Mouse (Mus musculus) CH12.LX (cell line): ENCODE measurements around the gene Exph5. TPM values are rescaled to one million over a fixed set of nuclear protein-coding genes. Genes with fewer than 3 reads are reported as not detected.
A peak's percentile ranks its signal among the peaks of the same experiment; 100 is the strongest.

Source experiments
- DNase-seq: peaks from one replicate; pipeline ENCODE4 v3.0.0-alpha.2; 2013; ENCODE audit errors: extremely low read depth
- H3K27ac ChIP-seq: 2 replicates; pipeline ENCODE4 v1.5.1; 2012; ENCODE audit warnings: low read depth, mild to moderate bottlenecking, control low read depth, moderate library complexity; ENCODE audit not compliant: insufficient read depth
- H3K27me3 ChIP-seq: replicated peaks from 2 replicates; pipeline ENCODE3; 2012; ENCODE audit warnings: inconsistent platforms
- H3K36me3 ChIP-seq, 2 experiments: replicated peaks in 1 of 2; 2 replicates each; pipeline versions ENCODE3 to v1.6.1; 2012; ENCODE audit warnings: inconsistent platforms in 1 of 2, low read length in 1 of 2, mild to moderate bottlenecking in 1 of 2, mixed read lengths in 1 of 2, moderate library complexity in 1 of 2; ENCODE audit not compliant: control insufficient read depth in 1 of 2, insufficient read depth in 1 of 2
- H3K4me1 ChIP-seq, 2 experiments: 2 replicates each; pipeline ENCODE4 v1.6.1; 2012; ENCODE audit warnings: inconsistent platforms in 1 of 2, moderate library complexity in 1 of 2; ENCODE audit not compliant: insufficient read depth in 2 of 2, control insufficient read depth in 1 of 2
- H3K4me2 ChIP-seq: 2 replicates; pipeline ENCODE4 v1.6.1; 2012; ENCODE audit warnings: low read depth, mild to moderate bottlenecking, control low read depth; ENCODE audit not compliant: poor library complexity, insufficient read depth, severe bottlenecking
- H3K4me3 ChIP-seq, 3 experiments: fragments of 150-350 bp in 1 of 3; sonication (generic) in 1 of 3; replicated peaks in 1 of 3; 2 replicates each; pipeline versions ENCODE3 to v1.5.1; 2011 to 2012; ENCODE audit warnings: low read depth in 2 of 3, low read length in 2 of 3, mild to moderate bottlenecking in 2 of 3, moderate library complexity in 2 of 3, control low read depth in 1 of 3, improper control_type of control experiment in 1 of 3, inconsistent platforms in 1 of 3, mixed read lengths in 1 of 3; ENCODE audit not compliant: poor library complexity in 1 of 3
- H3K79me2 ChIP-seq: replicated peaks from 2 replicates; pipeline ENCODE4 v1.6.1; 2012; ENCODE audit warnings: mild to moderate bottlenecking, moderate library complexity; ENCODE audit not compliant: control insufficient read depth, poor library complexity, insufficient read depth, severe bottlenecking; ENCODE audit errors: extremely low read depth
- H3K9ac ChIP-seq: 2 replicates; pipeline ENCODE4 v1.6.1; 2012; ENCODE audit warnings: low read depth, mild to moderate bottlenecking, control low read depth, moderate library complexity; ENCODE audit not compliant: insufficient read depth
- H3K9me3 ChIP-seq: replicated peaks from 2 replicates; pipeline ENCODE3; 2012; ENCODE audit warnings: low read length, inconsistent platforms, mixed read lengths
- BHLHE40 ChIP-seq: IDR thresholded peaks from 2 replicates; pipeline ENCODE4 v1.6.1; 2011; ENCODE audit warnings: mild to moderate bottlenecking, low read depth, low read length, improper control_type of control experiment
- CTCF ChIP-seq, 2 experiments: IDR thresholded peaks in 1 of 2; conservative IDR thresholded peaks in 1 of 2; 2 replicates each; pipeline ENCODE4 v1.5.1; 2011 to 2012; ENCODE audit warnings: low read depth in 2 of 2, low read length in 2 of 2, improper control_type of control experiment in 1 of 2, inconsistent platforms in 1 of 2, mild to moderate bottlenecking in 1 of 2, moderate library complexity in 1 of 2
- E2F4 ChIP-seq: IDR thresholded peaks from 2 replicates; pipeline ENCODE4 v1.6.1; 2011; ENCODE audit warnings: low read depth, low read length, improper control_type of control experiment; ENCODE audit not compliant: insufficient replicate concordance
- ELF1 ChIP-seq: IDR thresholded peaks from 2 replicates; pipeline ENCODE4 v1.6.1; 2014; ENCODE audit warnings: low read depth, mild to moderate bottlenecking, inconsistent platforms, low read length, improper control_type of control experiment
- GABPA ChIP-seq: IDR thresholded peaks from 2 replicates; pipeline ENCODE4 v1.6.1; 2012; ENCODE audit warnings: low read depth, low read length, improper control_type of control experiment, inconsistent platforms; ENCODE audit not compliant: insufficient replicate concordance
- HCFC1 ChIP-seq: IDR thresholded peaks from 2 replicates; pipeline ENCODE4 v1.6.1; 2012; ENCODE audit warnings: low read depth, mild to moderate bottlenecking, inconsistent platforms, low read length, improper control_type of control experiment
- JUN ChIP-seq: IDR thresholded peaks from 2 replicates; pipeline ENCODE4 v1.6.1; 2011; ENCODE audit warnings: low read depth, mild to moderate bottlenecking, low read length, improper control_type of control experiment, moderate library complexity; ENCODE audit not compliant: insufficient read depth
- MAFK ChIP-seq: IDR thresholded peaks from 2 replicates; pipeline ENCODE4 v1.6.1; 2011; ENCODE audit warnings: low read length, improper control_type of control experiment; ENCODE audit not compliant: insufficient replicate concordance
- MAX ChIP-seq: IDR thresholded peaks from 2 replicates; pipeline ENCODE4 v1.6.1; 2011; ENCODE audit warnings: low read length, improper control_type of control experiment
- MEF2A ChIP-seq: IDR thresholded peaks from 2 replicates; pipeline ENCODE4 v1.6.1; 2014; ENCODE audit warnings: low read depth, mild to moderate bottlenecking, inconsistent platforms, low read length, improper control_type of control experiment, borderline replicate concordance
- MYC ChIP-seq: IDR thresholded peaks from 2 replicates; pipeline ENCODE4 v1.6.1; 2011; ENCODE audit warnings: low read depth, mild to moderate bottlenecking, improper control_type of control experiment, low read length
- NRF1 ChIP-seq: IDR thresholded peaks from 2 replicates; pipeline ENCODE4 v1.6.1; 2014; ENCODE audit warnings: low read depth, mild to moderate bottlenecking, inconsistent platforms, low read length, improper control_type of control experiment, moderate library complexity
- RCOR1 ChIP-seq: conservative IDR thresholded peaks from 2 replicates; pipeline ENCODE4 v1.6.1; 2012; ENCODE audit warnings: low read depth, mild to moderate bottlenecking, inconsistent platforms, low read length, improper control_type of control experiment
- SIN3A ChIP-seq: IDR thresholded peaks from 2 replicates; pipeline ENCODE4 v1.6.1; 2012; ENCODE audit warnings: low read length, improper control_type of control experiment, inconsistent platforms
- SMC3 ChIP-seq: IDR thresholded peaks from 2 replicates; pipeline ENCODE4 v1.6.1; 2011; ENCODE audit warnings: low read depth, low read length, improper control_type of control experiment
- USF1 ChIP-seq: IDR thresholded peaks from 2 replicates; pipeline ENCODE4 v1.6.1; 2014; ENCODE audit warnings: low read depth, mild to moderate bottlenecking, inconsistent platforms, low read length, improper control_type of control experiment
- USF2 ChIP-seq: conservative IDR thresholded peaks from 2 replicates; pipeline ENCODE4 v1.6.1; 2011; ENCODE audit warnings: low read depth, low read length, improper control_type of control experiment
- dilution Hi-C: fragments of 300-500 bp; cut with MboI; formaldehyde crosslinking; loops from 2 replicates; pipeline ENCODE4 v1.14.3; 2020; ENCODE audit warnings: low sequenced_read_pairs; ENCODE audit not compliant: extremely low pct_unique_long_range_greater_than_20kb, extremely low pct_ligation_motif_present
- in situ Hi-C: fragments of 300-500 bp; cut with MboI; formaldehyde crosslinking; loops from 3 replicates; pipeline ENCODE4 v1.14.3; 2019; ENCODE audit warnings: low sequenced_read_pairs, low pct_ligation_motif_present, low pct_unique_long_range_greater_than_20kb, mixed read lengths
- polyA plus RNA-seq: library from polyadenylated mRNA; unstranded; fragments of >175 nt; gene quantifications from 2 replicates; pipeline ENCODE4 v1.2.1, GENCODE M21; 2012; ENCODE audit warnings: low read depth; ENCODE audit not compliant: insufficient read length
- total RNA-seq, 2 experiments: library from RNA; depleted of rRNA; stranded (reverse); fragments of 300-350 nt in 1 of 2; fragments of >200 nt in 1 of 2; gene quantifications; 2 replicates each; pipeline ENCODE4 v1.2.3; 2012 to 2014

The Exph5 gene
- total and polyA plus RNA-seq, 3 experiments, result 0.04 TPM; not detected in 2

GRCm38 (mm10) chr9:53292833-53293232, 8.6 kb upstream of the Exph5 start:
- Histone ChIP-seq H3K4me3 (no peak overlapping the region), H3K36me3 (no peaks in the 10 kb centered on the region), H3K9ac (no peak overlapping the region), H3K9me3 (no peaks in the 10 kb centered on the region), H3K27ac (no peak overlapping the region), H3K4me1 (no peaks in the 10 kb centered on the region; a peak in 1 of 4 replicates), H3K79me2 (no peaks in the 10 kb centered on the region; the same call in 1 of the 2 replicates), H3K4me2 (no peak overlapping the region), H3K27me3 (no peaks in the 10 kb centered on the region)
- in situ Hi-C loops, result no loop called here
- no peak for DNase-seq
- dilution Hi-C loops, result no loop called here
- TF ChIP-seq SIN3A (no peak), USF2 (no peak), GABPA (no peak), JUN (no peak), ELF1 (no peak)

GRCm38 (mm10) chr9:53301801-53302311, 386 bp downstream of the Exph5 start:
- dilution Hi-C loops (no loop called here), in situ Hi-C loops (no loop called here)
- Histone ChIP-seq H3K4me1 (no peaks in the 10 kb centered on the region), H3K27ac (no peak overlapping the region), H3K4me3 (no peak overlapping the region), H3K9me3 (no peaks in the 10 kb centered on the region), H3K4me2 (0 out of 2 replicates have a peak overlapping the region, but pooled peaks have one; percentile 40), H3K9ac (no peak overlapping the region), H3K27me3 (no peaks in the 10 kb centered on the region), H3K36me3 (no peaks in the 10 kb centered on the region)
- no peak for DNase-seq
- no peak for TF ChIP-seq CTCF (conservative IDR thresholded peaks at IDR 0.05 in 1 of 2, IDR thresholded peaks at IDR 0.05 in 1 of 2; ENCODE audit: low read depth in 2 of 2, low read length in 2 of 2)
- no peak for TF ChIP-seq SMC3
- no peak for TF ChIP-seq GABPA
- no peak for TF ChIP-seq E2F4
- TF ChIP-seq NRF1, result no peak
- no peak for TF ChIP-seq HCFC1
- TF ChIP-seq MAX, result no peak
- no peak for TF ChIP-seq MYC
- no peak for TF ChIP-seq JUN
- no peak for TF ChIP-seq RCOR1
- TF ChIP-seq MAFK, result no peak
- TF ChIP-seq MEF2A, result no peak
- no peak for TF ChIP-seq USF1
- no peak for TF ChIP-seq BHLHE40
- TF ChIP-seq ELF1, result no peak
- TF ChIP-seq, all 38 proteins: peak for 0
- H3K79me2 ChIP-seq, result no peaks in the 10 kb centered on the region; the same call in 1 of the 2 replicates
